Mouse (Mus musculus): ENCODE data around the gene Prpf38b. TPM values are rescaled to one million over a fixed set of nuclear protein-coding genes. Genes with fewer than 3 reads are reported as not detected.

Gene Prpf38b
- polyA plus RNA-seq (2016; fragmentation: Nextera tagmentation; extraction: Ambion mirVana): 77.9 and 89.5 TPM in 2 replicates

DNA sequence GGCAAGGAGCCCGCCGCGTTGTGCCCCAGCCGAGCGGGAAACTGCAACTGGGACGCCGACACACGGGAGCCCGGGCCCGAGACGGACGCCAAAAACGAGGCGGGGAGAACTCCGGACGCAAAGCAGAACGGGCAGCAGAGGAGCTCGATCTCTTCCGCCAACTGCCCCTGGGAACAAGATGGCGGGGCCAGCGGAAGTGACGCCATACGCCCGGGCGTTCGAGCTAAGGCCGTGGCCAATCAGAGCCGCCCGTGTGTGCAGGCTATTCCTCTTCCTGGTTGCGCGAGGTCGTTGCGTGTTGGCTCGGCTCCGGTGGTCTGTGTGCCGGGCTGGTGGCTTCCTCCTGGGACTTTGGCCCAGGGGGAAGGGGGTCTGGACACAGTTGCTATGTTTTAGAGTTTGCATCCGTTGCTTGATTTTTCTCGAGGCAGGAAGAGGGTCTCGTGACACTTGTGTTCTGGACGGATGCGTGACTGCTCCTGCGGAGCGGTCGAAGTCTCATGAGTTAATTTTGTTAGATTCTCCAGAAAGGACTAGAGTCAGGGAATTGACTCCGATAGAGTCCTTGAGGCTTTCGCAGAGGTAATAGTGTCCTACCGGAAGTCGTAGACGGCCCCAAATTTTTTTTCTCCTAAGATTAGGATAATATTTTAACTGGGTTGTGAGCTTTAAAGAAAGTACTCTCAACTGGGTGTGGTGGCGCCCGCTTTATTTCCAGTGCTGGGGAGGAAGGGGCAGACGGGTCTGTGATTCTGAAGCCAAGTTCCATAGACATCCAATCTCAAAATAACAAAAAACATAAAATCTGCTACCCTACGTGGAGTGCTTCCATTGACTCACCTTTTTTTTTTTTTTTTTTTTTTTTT, at the start of gene Prpf38b:
TSS of gene Prpf38b (minus strand) at position 180 of the 866 bp plus-strand sequence.
- ATAC-seq (ENCODE audit: low FRiP score, low read depth): peak; percentile 100
- H3K4me3 ChIP-seq: peak within 1 kb of the TSS; percentile 97
- H3K9me3 ChIP-seq: no peaks in the 10 kb centered on the region
- H3K36me3 ChIP-seq: peaks cover 15% of the 10 kb centered on the region; the same call in 1 of the 2 replicates
- peak within 1 kb of the TSS; percentile 93 for H3K4me2 ChIP-seq (replicated peaks)
- WGBS: 1% methylated on average over 53 of the region's 53 CpGs
- peak within 1 kb of the TSS; percentile 94 for H3K9ac ChIP-seq (replicated peaks)
- peaks cover 13% of the 10 kb centered on the region for H3K4me1 ChIP-seq
- peak within 1 kb of the TSS; percentile 98 for H3K27ac ChIP-seq (replicated peaks)
- no peaks in the 10 kb centered on the region for H3K27me3 ChIP-seq

DNA sequence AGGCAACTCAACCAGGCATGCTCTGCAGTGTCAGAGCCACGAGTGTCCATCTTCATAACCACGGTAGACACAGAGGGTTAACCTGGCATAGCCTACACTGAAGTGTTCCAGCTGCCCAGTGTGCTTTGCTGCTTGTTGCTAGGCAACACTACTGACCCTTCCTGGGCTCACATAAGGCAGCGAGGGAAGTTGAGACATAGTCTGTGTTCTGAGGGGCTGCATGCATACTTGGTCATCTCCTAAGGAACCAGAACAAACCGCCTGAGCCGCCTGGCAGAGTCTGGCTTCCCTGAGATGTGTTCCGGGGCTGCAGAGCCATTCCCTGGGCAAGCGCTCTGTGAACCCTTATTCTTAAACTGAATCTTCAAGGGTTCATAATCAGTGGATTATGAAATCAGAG, 49.7 kb upstream of the Prpf38b start:
- Histone ChIP-seq H3K27me3 (no peaks in the 10 kb centered on the region), H3K9ac (replicated peaks) (peak overlapping the region; percentile 12; the same call in 1 of the 2 replicates), H3K4me3 (peak overlapping the region; percentile 24), H3K4me1 (peaks cover 21% of the 10 kb centered on the region), H3K4me2 (replicated peaks) (peak overlapping the region; percentile 47), H3K36me3 (no peaks in the 10 kb centered on the region), H3K9me3 (no peaks in the 10 kb centered on the region), H3K27ac (replicated peaks) (peak overlapping the region; percentile 78)
- 12% methylated on average over 7 of the region's 7 CpGs for WGBS
- peak; percentile 90 for ATAC-seq (ENCODE audit: low FRiP score, low read depth)

DNA sequence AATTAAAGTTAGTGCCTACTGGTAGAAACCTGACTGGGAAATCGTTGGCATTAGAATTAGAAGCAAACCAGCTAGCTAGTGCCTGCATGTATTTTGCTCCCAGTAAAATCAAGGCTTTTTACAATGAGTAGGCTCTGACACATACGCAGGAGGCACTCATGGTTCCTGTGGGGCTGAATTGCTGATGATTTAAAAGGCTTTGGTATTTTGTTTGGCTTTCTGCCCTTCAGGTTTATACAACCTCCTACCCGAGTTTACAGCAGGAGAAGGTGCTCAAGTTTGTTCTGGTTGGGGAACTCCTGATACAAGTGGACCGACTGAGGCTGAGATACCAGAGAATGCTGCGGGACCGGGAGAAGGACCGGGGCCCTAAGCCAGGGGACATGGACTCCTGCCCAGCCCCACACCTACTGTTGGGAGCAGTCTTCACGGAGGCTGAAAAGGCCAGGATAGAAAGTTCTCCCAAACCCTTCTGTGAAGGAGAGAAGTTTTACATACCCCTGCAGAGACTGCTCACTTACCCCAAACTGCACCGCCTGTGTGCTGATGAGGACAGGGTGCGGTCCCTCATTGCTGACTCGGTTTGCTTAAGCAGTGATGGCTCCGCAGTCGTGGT, 48.3 kb upstream of the Prpf38b start:
- Histone ChIP-seq H3K4me2 (replicated peaks) (no peak overlapping the region), H3K9ac (replicated peaks) (no peak overlapping the region), H3K9me3 (no peaks in the 10 kb centered on the region), H3K27ac (replicated peaks) (no peak overlapping the region), H3K4me3 (no peak overlapping the region), H3K4me1 (peaks cover 21% of the 10 kb centered on the region), H3K27me3 (no peaks in the 10 kb centered on the region), H3K36me3 (no peaks in the 10 kb centered on the region)
- 78% methylated on average over 13 of the region's 13 CpGs for WGBS
- ATAC-seq (ENCODE audit: low FRiP score, low read depth): no peak

DNA sequence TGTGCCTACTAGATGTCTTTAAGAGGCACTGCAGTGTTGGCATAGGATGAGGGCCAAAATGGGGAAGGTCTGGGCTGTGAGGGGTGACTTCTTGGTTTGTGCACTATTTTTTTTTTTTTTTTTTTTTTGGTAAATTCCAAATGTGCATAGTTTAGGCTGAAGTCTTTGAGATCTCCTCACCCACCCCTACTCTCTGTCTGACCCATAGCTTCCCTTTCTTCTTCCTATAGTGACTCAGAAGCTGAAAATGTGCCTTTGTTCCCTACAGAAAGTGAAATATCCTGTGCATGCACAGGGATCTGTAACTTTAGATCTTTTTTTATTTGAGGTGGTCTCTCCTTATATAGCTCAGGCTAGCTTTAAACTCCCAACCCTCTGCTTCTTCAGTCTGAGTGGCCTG, 46.4 kb upstream of the Prpf38b start:
- no peak overlapping the region for H3K4me3 ChIP-seq
- H3K4me2 ChIP-seq (replicated peaks): no peak overlapping the region
- no peaks in the 10 kb centered on the region for H3K27me3 ChIP-seq
- H3K4me1 ChIP-seq: peaks cover 21% of the 10 kb centered on the region
- no peak overlapping the region for H3K27ac ChIP-seq (replicated peaks)
- H3K36me3 ChIP-seq: no peaks in the 10 kb centered on the region
- H3K9me3 ChIP-seq: no peaks in the 10 kb centered on the region
- no peak overlapping the region for H3K9ac ChIP-seq (replicated peaks)
- ATAC-seq (ENCODE audit: low FRiP score, low read depth): no peak

DNA sequence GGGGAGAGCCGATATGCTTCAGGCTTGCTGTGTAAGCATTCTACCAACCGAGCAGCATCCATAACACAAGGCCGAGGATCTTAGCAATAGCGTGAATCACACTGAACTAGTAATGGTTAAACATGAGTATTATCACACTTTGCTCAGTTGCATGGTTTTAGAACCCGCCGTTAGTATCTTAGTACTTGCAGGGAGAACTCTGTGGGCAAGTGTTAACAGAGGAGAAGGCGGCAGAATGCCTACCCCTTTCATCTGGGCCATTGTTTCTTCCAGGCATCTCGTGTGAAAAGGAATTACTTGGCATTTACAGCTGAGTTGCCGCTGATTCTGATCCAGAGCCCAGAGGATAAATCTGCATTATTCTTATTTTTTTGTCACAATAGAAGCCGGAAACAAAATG, 29.5 kb upstream of the Prpf38b start:
- no peak for ATAC-seq (ENCODE audit: low FRiP score, low read depth)
- Histone ChIP-seq H3K4me3 (no peak overlapping the region), H3K36me3 (no peaks in the 10 kb centered on the region), H3K27me3 (0 out of 2 replicates have a peak, but pooled peaks cover 3% of the 10 kb centered on the region), H3K9ac (replicated peaks) (no peak overlapping the region), H3K4me2 (replicated peaks) (no peak overlapping the region), H3K27ac (replicated peaks) (no peak overlapping the region), H3K9me3 (no peaks in the 10 kb centered on the region), H3K4me1 (no peaks in the 10 kb centered on the region)
- 79% methylated on average over 10 of the region's 10 CpGs for WGBS

DNA sequence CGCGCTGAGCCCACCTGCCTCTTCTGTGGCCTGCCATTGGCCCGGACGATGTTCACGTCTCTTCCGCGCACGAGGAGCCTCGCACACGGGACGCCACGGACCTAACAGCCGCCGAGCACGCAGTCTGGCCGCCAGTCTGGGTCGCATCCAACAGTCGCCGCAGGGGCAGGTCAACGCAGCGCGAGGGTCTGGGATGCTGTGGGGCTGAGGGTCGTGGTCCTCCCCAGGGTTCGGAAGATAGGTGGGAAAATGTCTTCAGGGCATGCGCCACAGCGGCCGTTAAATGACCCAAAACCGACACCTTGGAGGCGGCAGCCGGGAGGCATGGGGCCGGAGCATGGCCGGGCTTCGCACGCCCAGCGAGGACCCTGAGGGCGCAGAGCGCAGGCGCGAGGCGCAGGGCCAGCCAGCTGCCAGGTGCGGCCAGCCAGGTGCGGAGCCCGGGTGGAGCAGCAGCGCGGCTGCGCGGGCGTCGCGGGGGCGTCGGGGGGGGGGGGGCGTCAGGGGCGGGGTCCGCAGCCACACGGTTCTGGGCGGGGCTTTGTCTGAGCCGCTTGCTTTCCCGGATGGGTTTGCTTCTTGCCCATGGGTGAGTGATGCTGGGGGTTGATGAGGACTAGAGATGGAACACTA, 28.6 kb upstream of the Prpf38b start, which contains the start of gene Gm9857:
TSS of gene Gm9857 (minus strand) at position 445 of the 633 bp plus-strand sequence.
- WGBS: 63% methylated on average over 54 of the region's 59 CpGs
- peak within 1 kb of the TSS; percentile 51 for H3K4me2 ChIP-seq (replicated peaks)
- H3K27me3 ChIP-seq: 0 out of 2 replicates have a peak, but pooled peaks cover 3% of the 10 kb centered on the region
- H3K4me1 ChIP-seq: no peaks in the 10 kb centered on the region
- peak within 1 kb of the TSS; percentile 35 for H3K4me3 ChIP-seq
- H3K27ac ChIP-seq (replicated peaks): no peak within 1 kb of the TSS
- no peaks in the 10 kb centered on the region for H3K9me3 ChIP-seq
- ATAC-seq (ENCODE audit: low FRiP score, low read depth): peak; percentile 65
- no peak within 1 kb of the TSS for H3K9ac ChIP-seq (replicated peaks)
- H3K36me3 ChIP-seq: no peaks in the 10 kb centered on the region

DNA sequence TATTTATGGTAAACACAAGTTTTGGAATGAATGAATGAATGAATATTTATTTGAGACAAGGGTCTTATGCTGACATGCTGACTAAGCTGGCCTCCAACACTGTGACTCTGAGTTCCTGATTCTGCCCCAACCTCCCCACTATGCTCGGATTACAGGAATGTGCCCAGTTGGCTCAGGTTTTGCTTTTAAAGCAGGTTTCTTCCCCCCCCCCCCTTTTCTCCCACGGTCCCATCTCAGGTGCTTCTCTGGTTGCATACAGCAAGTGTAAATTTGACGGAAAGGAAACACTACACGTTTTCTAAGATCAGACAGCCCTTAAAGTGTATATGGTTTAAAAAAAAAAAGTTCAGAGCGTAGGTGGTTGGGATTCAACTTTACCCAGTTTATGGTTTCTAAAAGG, 28.0 kb upstream of the Prpf38b start, which contains the start of gene Henmt1:
TSS of gene Henmt1 (plus strand) at position 301 of the 400 bp plus-strand sequence.
- ATAC-seq (ENCODE audit: low FRiP score, low read depth): no peak

DNA sequence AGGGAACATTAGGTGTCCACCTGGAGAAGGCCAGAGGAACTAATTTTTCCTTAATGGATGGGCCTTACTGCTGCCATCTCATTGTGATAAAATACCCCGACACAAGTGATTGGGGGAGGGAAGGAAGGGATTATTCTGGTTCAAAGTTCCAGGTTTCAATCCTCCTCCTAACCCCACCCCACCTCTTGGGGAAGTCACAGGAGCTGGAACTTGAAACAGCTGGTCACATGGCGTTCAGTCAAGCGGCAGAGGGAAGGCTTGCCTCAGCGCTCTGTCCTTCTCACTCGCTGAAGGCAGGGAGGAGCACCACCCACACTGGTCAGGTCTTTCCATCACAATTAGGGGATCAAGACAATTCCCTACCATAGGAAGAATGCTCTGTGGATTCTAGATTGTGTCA, 27.2 kb upstream of the Prpf38b start:
- 87% methylated on average over 5 of the region's 5 CpGs for WGBS
- Histone ChIP-seq H3K4me2 (replicated peaks) (no peak overlapping the region), H3K27me3 (0 out of 2 replicates have a peak, but pooled peaks cover 3% of the 10 kb centered on the region), H3K9me3 (no peaks in the 10 kb centered on the region), H3K4me1 (no peaks in the 10 kb centered on the region), H3K27ac (replicated peaks) (no peak overlapping the region), H3K36me3 (no peaks in the 10 kb centered on the region), H3K9ac (replicated peaks) (no peak overlapping the region), H3K4me3 (no peak overlapping the region)
- no peak for ATAC-seq (ENCODE audit: low FRiP score, low read depth)

More for the DNA sequence above, 28.0 kb upstream of the Prpf38b start, which contains the start of gene Henmt1:
- H3K4me2 ChIP-seq (replicated peaks): peak within 1 kb of the TSS; percentile 51
- no peaks in the 10 kb centered on the region for H3K9me3 ChIP-seq
- H3K4me3 ChIP-seq: peak within 1 kb of the TSS; percentile 35
- 0 out of 2 replicates have a peak, but pooled peaks cover 3% of the 10 kb centered on the region for H3K27me3 ChIP-seq
- H3K27ac ChIP-seq (replicated peaks): no peak within 1 kb of the TSS
- no peaks in the 10 kb centered on the region for H3K4me1 ChIP-seq
- WGBS: 93% methylated on average over 5 of the region's 5 CpGs
- no peaks in the 10 kb centered on the region for H3K36me3 ChIP-seq
- no peak within 1 kb of the TSS for H3K9ac ChIP-seq (replicated peaks)

DNA sequence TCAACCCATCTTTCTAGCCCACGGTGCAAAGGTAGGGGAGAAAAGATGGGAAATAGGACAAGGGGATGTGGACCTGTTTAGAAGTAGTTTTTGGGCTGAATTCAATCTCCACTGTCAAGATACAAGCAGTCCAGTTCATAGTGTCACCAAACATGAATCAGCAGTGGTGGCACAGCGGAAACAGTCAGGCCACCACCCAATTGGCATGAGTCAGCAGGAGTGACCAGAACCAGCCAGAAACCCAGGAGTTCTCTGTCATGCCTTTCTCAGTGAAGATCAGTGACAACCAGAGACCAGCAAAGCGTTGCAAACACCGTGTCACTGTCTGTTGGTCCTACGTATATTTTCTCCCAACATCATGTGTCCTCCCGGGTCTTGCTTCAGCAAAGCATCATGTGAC, 22.0 kb upstream of the Prpf38b start:
- H3K4me3 ChIP-seq: no peak overlapping the region
- no peaks in the 10 kb centered on the region for H3K9me3 ChIP-seq
- H3K9ac ChIP-seq (replicated peaks): no peak overlapping the region
- H3K27me3 ChIP-seq: no peaks in the 10 kb centered on the region
- H3K4me2 ChIP-seq (replicated peaks): no peak overlapping the region
- ATAC-seq (ENCODE audit: low FRiP score, low read depth): no peak
- H3K4me1 ChIP-seq: no peaks in the 10 kb centered on the region
- no peak overlapping the region for H3K27ac ChIP-seq (replicated peaks)
- WGBS: 94% methylated on average over 6 of the region's 6 CpGs
- no peaks in the 10 kb centered on the region for H3K36me3 ChIP-seq

DNA sequence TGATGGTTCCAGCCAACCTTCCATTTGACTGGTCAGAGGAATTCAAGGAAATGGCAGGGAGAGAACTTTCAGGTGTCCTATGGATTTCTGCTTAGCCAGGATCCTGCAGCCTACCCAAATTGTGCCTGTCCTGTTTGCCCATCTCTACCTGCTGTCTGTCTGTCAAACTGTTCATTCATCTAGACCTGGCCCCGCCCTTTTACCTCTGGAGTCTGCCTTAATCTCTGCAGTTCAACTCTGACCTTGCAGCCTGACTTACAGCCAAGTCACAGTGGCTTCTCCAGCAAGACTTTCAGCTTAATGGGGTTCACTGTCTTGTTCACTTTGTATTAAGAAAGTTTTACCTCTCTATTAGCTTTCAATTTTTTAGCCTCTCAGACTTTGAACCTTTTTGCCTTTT, 14.8 kb upstream of the Prpf38b start:
- H3K4me2 ChIP-seq (replicated peaks): no peak overlapping the region

DNA sequence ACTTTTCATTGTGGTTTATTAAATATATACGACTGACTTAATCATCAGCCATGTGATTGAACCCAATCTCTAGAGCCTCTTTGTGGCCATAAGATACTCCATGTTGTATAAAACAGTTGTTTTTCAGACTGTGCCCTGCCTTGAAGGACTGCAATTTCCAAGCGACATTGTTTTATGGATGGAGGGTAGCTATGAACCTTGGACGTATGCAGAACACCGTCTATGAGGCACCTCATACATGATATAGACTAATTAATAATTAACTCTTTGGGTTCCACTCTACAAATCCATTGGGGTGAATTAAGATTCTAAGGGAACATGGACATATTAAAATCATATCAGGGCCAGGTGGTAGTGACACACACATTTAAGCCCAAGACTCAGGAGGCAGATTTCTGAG, 14.2 kb upstream of the Prpf38b start:
- no peak for ATAC-seq (ENCODE audit: low FRiP score, low read depth)
- Histone ChIP-seq H3K4me2 (replicated peaks) (no peak overlapping the region), H3K36me3 (no peaks in the 10 kb centered on the region), H3K27ac (replicated peaks) (no peak overlapping the region), H3K9me3 (no peaks in the 10 kb centered on the region), H3K9ac (replicated peaks) (no peak overlapping the region), H3K27me3 (no peaks in the 10 kb centered on the region), H3K4me1 (no peaks in the 10 kb centered on the region), H3K4me3 (no peak overlapping the region)
- WGBS: 92% methylated on average over 4 of the region's 4 CpGs

More for the DNA sequence above, 14.8 kb upstream of the Prpf38b start:
- Histone ChIP-seq H3K4me3 (no peak overlapping the region), H3K27me3 (no peaks in the 10 kb centered on the region), H3K9ac (replicated peaks) (no peak overlapping the region), H3K9me3 (no peaks in the 10 kb centered on the region), H3K36me3 (no peaks in the 10 kb centered on the region), H3K27ac (replicated peaks) (no peak overlapping the region), H3K4me1 (no peaks in the 10 kb centered on the region)
- no peak for ATAC-seq (ENCODE audit: low FRiP score, low read depth)
- WGBS: 63% methylated on average over 1 of the region's 1 CpGs

DNA sequence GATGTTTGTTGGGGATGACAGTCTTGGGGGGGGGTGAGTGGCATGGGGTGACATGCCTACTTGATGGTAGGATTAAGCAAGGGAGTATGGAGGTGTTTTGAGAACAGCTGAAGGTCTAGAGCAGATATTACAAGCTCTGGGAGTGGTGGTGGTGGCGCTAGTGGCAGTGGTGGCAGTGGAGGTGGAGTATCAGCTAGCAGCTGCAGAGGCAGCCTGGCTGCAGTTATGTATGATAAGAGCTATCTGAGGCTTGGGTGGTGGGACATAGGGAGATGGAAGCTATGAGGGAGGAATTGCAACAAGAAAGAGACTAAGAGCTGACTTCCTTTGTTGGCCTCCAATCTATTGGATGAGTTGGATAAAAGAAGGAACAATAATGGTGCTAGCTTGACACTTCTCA, 10.3 kb upstream of the Prpf38b start:
- no peaks in the 10 kb centered on the region for H3K27me3 ChIP-seq
- no peak for ATAC-seq (ENCODE audit: low FRiP score, low read depth)
- H3K4me2 ChIP-seq (replicated peaks): no peak overlapping the region
- H3K27ac ChIP-seq (replicated peaks): no peak overlapping the region
- no peak overlapping the region for H3K4me3 ChIP-seq
- no peaks in the 10 kb centered on the region for H3K36me3 ChIP-seq
- H3K9me3 ChIP-seq: no peaks in the 10 kb centered on the region
- no peak overlapping the region for H3K9ac ChIP-seq (replicated peaks)
- H3K4me1 ChIP-seq: no peaks in the 10 kb centered on the region
- WGBS: 86% methylated on average over 1 of the region's 1 CpGs

Data from midbrain, embryonic 12.5 days (tissue).